8 mouse cellular contexts compared by ENCODE assay signal in genomic region chr1:66700149-66700692, GRCm38 (mm10). TPM values are rescaled to one million over a fixed set of nuclear protein-coding genes. Genes with fewer than 3 reads are reported as not detected.
A peak's percentile ranks its signal among the peaks of the same experiment; 100 is the strongest.
DNase-seq lines count a peak whose midpoint lies in the region; ATAC-seq and TF ChIP-seq lines count a peak whose summit lies in the region.

No protein-coding gene starts in this region.

- no peak overlapping the region for H3K27ac ChIP-seq in kidney, postnatal 0 days
- no peak overlapping the region for H3K27ac ChIP-seq in embryonic facial prominence, embryonic 13.5 days
- H3K27ac ChIP-seq in limb, embryonic 13.5 days = no peak overlapping the region
- H3K27ac ChIP-seq in neural tube, embryonic 14.5 days (ENCODE audit: low read depth, low read length) = no peak overlapping the region; the same call in 1 of the 2 replicates

- H3K4me3 ChIP-seq in kidney, postnatal 0 days (replicated peaks; ENCODE audit: low read depth, low read length) = peak overlapping the region; percentile 87
- peak overlapping the region; percentile 81 for H3K4me3 ChIP-seq in embryonic facial prominence, embryonic 13.5 days
- H3K4me3 ChIP-seq in limb, embryonic 13.5 days = peak overlapping the region; percentile 89
- peak overlapping the region; percentile 86 for H3K4me3 ChIP-seq in neural tube, embryonic 14.5 days (ENCODE audit: low read depth, low read length)

- no peaks in the 10 kb centered on the region for H3K27me3 ChIP-seq in kidney, postnatal 0 days (ENCODE audit: insufficient read depth, low read length)
- H3K27me3 ChIP-seq in embryonic facial prominence, embryonic 13.5 days = no peaks in the 10 kb centered on the region
- H3K27me3 ChIP-seq in limb, embryonic 13.5 days = no peaks in the 10 kb centered on the region
- H3K27me3 ChIP-seq in neural tube, embryonic 14.5 days (ENCODE audit: control insufficient read depth, insufficient read depth, low read length) = no peaks in the 10 kb centered on the region

- no peaks in the 10 kb centered on the region for H3K4me1 ChIP-seq in kidney, postnatal 0 days (replicated peaks; ENCODE audit: insufficient read depth, low read length)
- peaks cover 6% of the 10 kb centered on the region for H3K4me1 ChIP-seq in embryonic facial prominence, embryonic 13.5 days
- peaks cover 23% of the 10 kb centered on the region for H3K4me1 ChIP-seq in limb, embryonic 13.5 days
- H3K4me1 ChIP-seq in neural tube, embryonic 14.5 days (ENCODE audit: control insufficient read depth, insufficient read depth, low read length) = peaks cover 17% of the 10 kb centered on the region; the same call in 1 of the 2 replicates

- H3K36me3 ChIP-seq in kidney, postnatal 0 days (ENCODE audit: insufficient read depth, low read length) = no peaks in the 10 kb centered on the region
- H3K36me3 ChIP-seq in embryonic facial prominence, embryonic 13.5 days = no peaks in the 10 kb centered on the region
- no peaks in the 10 kb centered on the region for H3K36me3 ChIP-seq in limb, embryonic 13.5 days
- H3K36me3 ChIP-seq in neural tube, embryonic 14.5 days (ENCODE audit: control insufficient read depth, insufficient read depth, low read length) = no peaks in the 10 kb centered on the region

- peak; percentile 4; the same call in 1 of the 2 replicates for ATAC-seq in kidney, postnatal 0 days (replicated peaks; ENCODE audit: low FRiP score, low read depth)
- peak; percentile 39; the same call in 1 of the 2 replicates for ATAC-seq in embryonic facial prominence, embryonic 13.5 days (ENCODE audit: insufficient number of reproducible peaks, insufficient read depth, low FRiP score, low TSS enrichment, low read depth)
- 0 out of 2 replicates have a peak, but pooled peaks have one; percentile 1 for ATAC-seq in limb, embryonic 13.5 days (ENCODE audit: low FRiP score, low read depth)
- peak; percentile 56 for ATAC-seq in neural tube, embryonic 14.5 days (ENCODE audit: low read depth)

- no peak overlapping the region for H3K9ac ChIP-seq in kidney, postnatal 0 days (ENCODE audit: low read depth, low read length)
- no peak overlapping the region for H3K9ac ChIP-seq in embryonic facial prominence, embryonic 13.5 days
- no peak overlapping the region for H3K9ac ChIP-seq in limb, embryonic 13.5 days
- H3K9ac ChIP-seq in neural tube, embryonic 14.5 days (replicated peaks; ENCODE audit: low read depth, low read length) = no peak overlapping the region; the same call in 1 of the 2 replicates

- peak overlapping the region; percentile 76 for H3K4me2 ChIP-seq in kidney, postnatal 0 days (ENCODE audit: low read length)
- peak overlapping the region; percentile 62 for H3K4me2 ChIP-seq in embryonic facial prominence, embryonic 13.5 days
- peak overlapping the region; percentile 68 for H3K4me2 ChIP-seq in limb, embryonic 13.5 days (replicated peaks)
- peak overlapping the region; percentile 69 for H3K4me2 ChIP-seq in neural tube, embryonic 14.5 days (ENCODE audit: low read depth, low read length)

- no peak for TF ChIP-seq CTCF in kidney, postnatal 0 days (IDR thresholded peaks at IDR 0.05; ENCODE audit: low read depth)

- no peaks in the 10 kb centered on the region for H3K9me3 ChIP-seq in kidney, postnatal 0 days (replicated peaks; ENCODE audit: low read length)
- no peaks in the 10 kb centered on the region for H3K9me3 ChIP-seq in embryonic facial prominence, embryonic 13.5 days
- H3K9me3 ChIP-seq in limb, embryonic 13.5 days = no peaks in the 10 kb centered on the region
- no peaks in the 10 kb centered on the region for H3K9me3 ChIP-seq in neural tube, embryonic 14.5 days (ENCODE audit: control insufficient read depth, low read length)

- WGBS in kidney, postnatal 0 days = 43% methylated on average over 5 of the region's 5 CpGs
- 45% methylated on average over 5 of the region's 5 CpGs for WGBS in embryonic facial prominence, embryonic 13.5 days
- WGBS in limb, embryonic 13.5 days = 46% methylated on average over 5 of the region's 5 CpGs
- WGBS in neural tube, embryonic 14.5 days = 44% methylated on average over 5 of the region's 5 CpGs

- no peak for DNase-seq in kidney, postnatal 0 days (ENCODE audit: low spot score)
- no peak for DNase-seq in kidney, adult 8-10 months
- no peak for DNase-seq in adrenal gland, adult 18-20 months (ENCODE audit: low spot score in 2 of 2)
- no peak for DNase-seq in urinary bladder, postnatal 10 days (ENCODE audit: low spot score)
- DNase-seq in spleen, postnatal 4 days (ENCODE audit: low spot score in 2 of 2) = no peak

RNA-seq across cellular contexts. Expression of gene Rpe, which starts 0.4 kb away (rescaled TPM):
- polyA plus RNA-seq in kidney, postnatal 0 days (2015; fragmentation: Nextera tagmentation; extraction: Ambion mirVana) = 38.7 and 42.3 TPM in 2 replicates
- polyA plus RNA-seq in embryonic facial prominence, embryonic 13.5 days (2015; fragmentation: Nextera tagmentation; extraction: Ambion mirVana) = 44.2 TPM in 2 replicates
- polyA plus RNA-seq in limb, embryonic 13.5 days (2015; fragmentation: Nextera tagmentation; extraction: Ambion mirVana) = 43.3 and 48.2 TPM in 2 replicates
- 40.8 and 45.4 TPM in 2 replicates for polyA plus RNA-seq in neural tube, embryonic 14.5 days (2014; fragmentation: Nextera tagmentation; extraction: Ambion mirVana)
- total RNA-seq in adrenal gland, adult 18-20 months (2021) = 10 to 100 TPM; 62.8 to 76.9 TPM

Comparison
In these comparisons a context has a peak if more than half of its experiments do, and no peak if none do; other contexts are left out.
1. ATAC-seq: peak in every context shown above with its lines; median percentile 56 in neural tube, embryonic 14.5 days; 39 in embryonic facial prominence, embryonic 13.5 days; 4 in kidney, postnatal 0 days; 1 in limb, embryonic 13.5 days.